Mouse (Mus musculus): ENCODE data around the gene Ttc27.

Gene Ttc27

GRCm38 (mm10) chr17:74830851-74831250, 113.3 kb downstream of the Ttc27 start:
- no peak for DNase-seq (ENCODE audit: low read depth, low spot score)

- no peak for DNase-seq (ENCODE audit: low read depth, low spot score)
Observed at GRCm38 (mm10) chr17:74841721-74842120, 124.2 kb downstream of the Ttc27 start.

- DNase-seq (ENCODE audit: low read depth, low spot score), result no peak
Observed at GRCm38 (mm10) chr17:74842603-74843002, 125.1 kb downstream of the Ttc27 start.

GRCm38 (mm10) chr17:74843486-74843885, 126.0 kb downstream of the Ttc27 start:
- DNase-seq (ENCODE audit: low read depth, low spot score), result no peak

- no peak for DNase-seq (ENCODE audit: low read depth, low spot score)
Observed at GRCm38 (mm10) chr17:74846031-74846891, 128.7 kb downstream of the Ttc27 start.

GRCm38 (mm10) chr17:74850216-74850615, 132.7 kb downstream of the Ttc27 start:
- no peak for DNase-seq (ENCODE audit: low read depth, low spot score)

GRCm38 (mm10) chr17:74859298-74859697, 141.8 kb downstream of the Ttc27 start:
- DNase-seq (ENCODE audit: low read depth, low spot score), result no peak

- DNase-seq (ENCODE audit: low read depth, low spot score), result no peak
Observed at GRCm38 (mm10) chr17:74860180-74860993, 142.9 kb downstream of the Ttc27 start.

GRCm38 (mm10) chr17:74863845-74864244, 146.3 kb downstream of the Ttc27 start:
- DNase-seq (ENCODE audit: low read depth, low spot score), result no peak

- no peak for DNase-seq (ENCODE audit: low read depth, low spot score)
Observed at GRCm38 (mm10) chr17:74864790-74865548, 147.4 kb downstream of the Ttc27 start.

- DNase-seq (ENCODE audit: low read depth, low spot score), result no peak
Observed at GRCm38 (mm10) chr17:74865694-74866564, 148.4 kb downstream of the Ttc27 start.

- DNase-seq (ENCODE audit: low read depth, low spot score), result no peak
Observed at GRCm38 (mm10) chr17:74866565-74867507, 149.3 kb downstream of the Ttc27 start.

- no peak for DNase-seq (ENCODE audit: low read depth, low spot score)
Observed at GRCm38 (mm10) chr17:74868185-74868907, 150.8 kb downstream of the Ttc27 start.

- no peak for DNase-seq (ENCODE audit: low read depth, low spot score)
Observed at GRCm38 (mm10) chr17:74869556-74869955, 152.0 kb downstream of the Ttc27 start.

GRCm38 (mm10) chr17:74870177-74871160, 152.9 kb downstream of the Ttc27 start:
- DNase-seq (ENCODE audit: low read depth, low spot score), result no peak

- DNase-seq (ENCODE audit: low read depth, low spot score), result no peak
Observed at GRCm38 (mm10) chr17:74872567-74872966, 155.0 kb downstream of the Ttc27 start.

GRCm38 (mm10) chr17:74873756-74874155, 156.2 kb downstream of the Ttc27 start:
- no peak for DNase-seq (ENCODE audit: low read depth, low spot score)

- no peak for DNase-seq (ENCODE audit: low read depth, low spot score)
Observed at GRCm38 (mm10) chr17:74875740-74876139, 158.2 kb downstream of the Ttc27 start.

All from retina, adult 2 months (tissue).